Mouse (Mus musculus): Measurements from ENCODE around the gene Tulp2. TPM values are rescaled to one million over a fixed set of nuclear protein-coding genes. Genes with fewer than 3 reads are reported as not detected.

Gene Tulp2
- polyA plus RNA-seq (2012; rRNA removed; ENCODE audit: low replicate concordance): 0.20 and 0.76 TPM in 2 replicates

DNA sequence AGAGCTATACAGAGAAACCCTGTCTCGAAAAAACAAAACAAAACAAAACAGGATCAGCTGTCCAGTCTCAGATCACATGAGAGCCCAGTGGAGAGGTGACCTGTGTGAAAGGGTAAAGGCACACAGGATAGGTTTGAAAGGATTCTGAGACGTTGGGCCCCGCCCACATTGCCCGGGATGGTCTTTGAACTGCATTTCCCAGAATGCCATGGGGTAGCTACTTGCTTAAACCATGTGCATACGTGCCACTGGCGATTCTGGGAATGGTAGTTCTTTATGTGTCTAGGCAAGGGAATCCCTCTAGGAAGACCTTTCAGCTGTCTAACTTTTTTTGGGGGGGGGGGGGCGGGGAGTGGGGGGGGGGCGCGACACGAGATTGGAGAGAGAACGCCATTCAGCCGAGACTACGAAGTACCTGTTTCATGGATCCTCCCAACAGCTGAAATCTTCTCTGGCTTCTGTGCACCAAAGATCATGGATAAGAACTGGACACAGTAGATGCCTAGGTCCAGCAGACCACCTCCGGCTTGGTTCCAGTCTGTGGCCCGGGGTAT is at the start of gene Tulp2:
Gene Tulp2, plus strand, starts transcription at position 504 of the 554 bp plus-strand sequence.

DNA sequence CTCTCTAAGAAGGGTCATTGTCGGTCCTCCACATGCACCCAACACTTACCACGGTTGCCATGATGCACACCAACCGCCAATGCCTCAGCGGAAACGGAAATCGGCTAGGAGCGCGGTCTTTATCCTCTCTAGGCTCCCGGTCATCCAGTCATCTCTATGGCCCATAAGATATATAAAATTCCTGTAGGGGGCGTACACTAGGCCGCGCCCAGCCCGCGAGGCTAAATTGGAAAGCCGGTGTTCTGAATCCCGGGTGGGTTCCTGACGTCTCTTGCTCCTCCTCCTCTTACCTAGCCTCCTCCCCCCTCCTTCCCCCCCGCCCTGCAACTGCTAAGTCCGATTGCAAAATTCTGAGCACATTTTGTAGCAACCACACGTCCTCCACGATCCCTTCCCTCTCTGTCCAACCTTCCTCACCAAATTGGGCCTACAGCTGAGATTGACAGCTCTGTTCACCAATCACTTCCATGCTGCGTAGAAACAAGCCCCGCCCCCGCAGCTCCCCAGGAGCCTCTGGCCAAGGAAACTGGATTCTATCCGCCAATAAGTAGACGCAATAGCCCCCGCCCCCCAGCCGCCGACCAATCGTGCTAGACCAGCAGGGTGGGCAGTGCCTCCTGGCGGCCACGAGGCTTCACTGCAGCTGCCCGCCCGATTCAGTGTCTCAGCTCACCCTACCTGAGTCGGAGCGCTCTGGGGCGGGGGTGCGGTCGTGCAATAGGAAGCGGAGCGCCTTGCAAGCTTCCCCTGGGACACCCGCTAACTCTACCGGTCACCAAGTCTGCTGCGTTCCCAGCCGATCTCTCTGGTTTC is 47.3 kb upstream of the Tulp2 start, which contains the start of gene Gys1:
Gene Gys1, plus strand, starts transcription at position 642 of the 813 bp plus-strand sequence.

DNA sequence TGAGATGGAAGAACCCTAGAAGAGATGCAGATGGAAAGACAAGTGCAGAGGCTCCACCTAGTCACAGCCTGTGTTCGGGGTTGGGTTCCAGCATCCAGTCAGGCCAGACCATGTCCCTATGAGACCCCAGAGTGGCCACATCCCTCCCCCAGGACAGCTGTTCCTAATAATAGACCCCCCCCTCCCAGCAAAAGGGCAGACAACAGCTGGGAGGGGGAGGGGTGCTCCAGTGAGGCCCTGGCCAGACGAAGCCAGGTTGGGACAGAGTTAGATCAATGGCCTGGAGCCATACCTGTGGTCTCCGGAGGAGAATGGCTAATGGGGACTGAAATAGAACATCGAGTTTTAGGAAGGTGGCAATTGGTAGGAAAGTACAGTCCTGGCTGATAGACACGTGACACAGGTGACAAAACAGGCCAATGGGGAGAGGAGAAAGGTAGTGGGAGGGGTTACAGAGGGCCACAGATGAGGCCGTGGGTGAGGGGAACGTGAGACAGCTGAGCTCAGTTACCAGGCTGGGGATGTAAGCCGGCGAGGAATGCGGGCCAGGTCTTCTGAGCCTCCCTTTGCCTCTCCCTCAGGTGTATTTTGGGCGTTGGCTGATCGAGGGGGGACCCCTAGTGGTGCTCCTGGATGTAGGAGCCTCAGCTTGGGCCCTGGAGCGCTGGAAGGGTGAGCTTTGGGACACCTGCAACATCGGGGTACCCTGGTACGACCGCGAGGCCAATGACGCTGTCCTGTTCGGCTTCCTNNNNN is 44.0 kb upstream of the Tulp2 start, which contains the start of gene Ruvbl2:
Gene Ruvbl2, minus strand, starts transcription at position 576 of the 756 bp plus-strand sequence.

DNA sequence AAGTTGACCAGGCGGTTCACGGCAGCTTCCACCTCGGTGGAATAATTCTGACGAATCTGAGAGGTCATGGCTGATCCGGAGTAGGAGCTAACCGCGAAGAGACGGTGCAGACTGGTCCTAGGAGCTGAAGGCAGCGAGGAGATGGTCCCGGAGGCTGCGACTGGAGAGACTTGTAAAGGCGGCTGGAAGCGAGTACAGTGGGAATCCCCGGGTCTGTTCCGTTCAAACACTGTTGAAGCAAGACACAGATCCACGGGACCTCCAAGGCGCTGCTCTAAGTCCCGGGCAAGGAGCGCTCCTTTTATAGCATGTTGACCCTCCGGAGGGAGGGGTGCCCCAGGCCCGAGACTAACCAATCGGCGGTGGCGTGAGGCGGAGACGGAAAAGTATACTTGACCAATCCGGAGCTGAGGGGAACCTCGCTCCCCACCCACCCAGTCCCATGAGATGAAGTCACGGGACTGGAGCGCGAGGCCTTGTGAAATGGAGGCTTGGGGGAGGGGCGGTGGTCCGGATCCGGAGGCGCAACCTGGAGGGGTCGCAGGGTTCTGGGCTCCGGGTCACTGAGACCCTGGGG is 22.0 kb upstream of the Tulp2 start, which contains the start of gene Ftl1:
Gene Ftl1, minus strand, starts transcription at position 321 of the 577 bp plus-strand sequence.

DNA sequence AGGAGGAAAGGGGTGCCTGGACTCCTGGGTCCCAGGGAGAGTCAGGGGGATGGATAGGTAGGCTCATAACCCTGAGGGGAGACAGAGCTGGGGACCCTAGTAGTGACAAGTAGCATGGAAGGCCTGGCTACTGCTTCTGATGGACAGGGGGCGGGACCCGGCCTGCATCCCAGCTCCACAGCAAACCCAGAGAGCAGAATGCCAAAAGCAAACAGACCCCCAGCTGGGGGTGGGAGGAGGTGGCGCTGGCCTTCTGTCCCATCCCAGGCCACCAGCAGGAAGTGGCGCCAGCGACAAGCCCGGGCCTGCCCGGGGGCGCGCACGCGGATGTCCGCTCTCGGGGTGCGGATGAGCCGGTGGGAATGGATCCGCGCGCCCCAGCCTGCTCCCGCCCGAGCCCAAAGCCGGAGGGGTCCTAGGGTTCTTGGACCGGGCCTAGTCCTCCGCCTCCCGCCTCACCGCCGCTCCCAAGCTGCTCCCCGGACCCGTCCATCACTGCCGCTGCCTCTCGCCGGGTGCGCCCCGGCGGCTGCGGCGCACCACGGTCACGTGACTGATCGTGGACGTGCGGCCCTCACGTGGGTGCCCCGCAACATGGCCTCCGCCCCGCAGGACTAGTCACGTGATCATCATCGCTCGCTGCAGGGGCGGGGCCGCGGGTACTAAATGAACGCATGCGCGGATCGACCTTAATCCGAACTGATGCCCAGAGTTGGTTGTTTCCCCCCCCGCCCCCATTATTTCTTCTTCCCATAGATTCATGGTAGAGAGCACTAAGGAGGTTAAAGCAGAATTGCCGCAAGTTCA is 15.2 kb upstream of the Tulp2 start, which contains the start of gene Bax:
Gene Bax, minus strand, starts transcription at position 616 of the 807 bp plus-strand sequence.

DNA sequence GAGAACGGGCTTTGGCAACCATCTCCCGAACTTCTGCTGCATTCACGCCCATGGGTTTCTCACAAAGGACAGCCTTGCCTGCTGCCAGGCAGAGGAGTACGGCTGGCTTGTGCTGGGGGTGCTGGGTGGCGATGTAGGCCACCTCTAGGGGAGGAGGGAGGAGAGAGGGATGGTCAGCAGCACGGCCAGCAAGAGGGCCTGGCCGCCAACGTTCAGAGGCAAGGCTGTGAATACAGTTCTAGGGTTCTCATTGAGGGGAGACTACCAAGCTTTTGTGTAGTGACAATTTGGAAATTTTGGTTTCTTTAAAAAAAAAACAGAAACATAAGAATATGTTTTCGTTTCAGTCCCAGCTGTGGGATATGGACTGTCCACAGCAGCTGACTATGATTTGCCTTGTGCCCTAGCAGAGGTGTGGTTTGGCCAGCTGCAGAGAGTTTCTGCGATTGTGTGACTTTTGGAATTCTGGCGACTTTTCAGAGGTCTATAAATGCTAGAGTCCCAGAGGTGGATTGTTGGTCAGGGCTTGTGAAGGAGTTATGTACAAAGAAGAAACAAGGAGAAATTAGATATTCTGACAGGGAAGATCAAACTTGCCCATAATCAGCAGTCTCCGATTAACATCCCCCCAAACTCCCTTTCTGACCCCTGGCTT is 5.2 kb downstream of the Tulp2 start, which contains the start of gene Gm45808:
Gene Gm45808, minus strand, starts transcription at position 51 of the 655 bp plus-strand sequence.

DNA sequence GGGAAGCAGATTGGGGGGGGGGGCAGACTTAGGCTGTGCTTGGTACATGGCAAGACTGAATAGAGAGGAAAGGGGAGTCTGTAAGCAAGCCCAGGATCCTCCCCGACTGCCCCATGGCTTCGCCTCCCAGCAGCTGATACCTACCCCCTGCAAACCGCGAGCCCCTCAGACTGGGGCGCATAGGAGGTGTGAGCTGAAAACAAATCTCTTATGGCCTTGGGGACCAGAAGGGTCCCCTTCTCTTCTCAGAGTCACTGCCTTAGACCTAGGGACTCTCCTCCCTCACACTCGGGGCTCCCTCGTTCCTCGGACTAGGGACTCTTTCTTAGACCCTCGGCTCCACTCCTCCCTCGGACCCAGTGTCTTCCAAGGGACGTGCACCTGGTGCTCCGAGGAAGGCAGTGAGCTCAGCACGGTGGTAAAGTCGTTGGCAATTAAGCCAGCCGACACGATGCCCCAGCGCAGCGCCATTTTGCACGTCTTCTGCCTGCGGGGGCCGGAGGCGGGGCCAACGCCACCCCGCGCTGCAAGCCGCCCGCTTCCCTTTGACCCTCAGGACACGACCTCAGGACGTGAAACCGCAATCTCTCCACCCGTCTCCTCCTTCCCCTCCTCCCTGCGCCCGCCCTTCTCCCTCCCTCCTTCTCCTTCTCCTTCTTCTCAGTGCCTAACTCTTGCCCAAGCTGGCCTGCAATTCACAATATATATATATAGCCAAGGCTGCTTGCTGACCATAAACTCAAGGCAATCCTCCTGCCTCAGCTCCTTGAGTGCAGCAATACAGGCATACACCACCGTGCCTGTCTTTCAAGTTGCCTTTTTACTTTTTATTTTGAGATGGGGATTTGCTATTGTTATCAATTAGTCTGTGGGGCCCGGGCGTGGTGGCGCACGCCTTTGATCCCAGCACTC is 6.9 kb downstream of the Tulp2 start, which contains the start of gene Dhdh:
Gene Dhdh, minus strand, starts transcription at position 513 of the 912 bp plus-strand sequence.

DNA sequence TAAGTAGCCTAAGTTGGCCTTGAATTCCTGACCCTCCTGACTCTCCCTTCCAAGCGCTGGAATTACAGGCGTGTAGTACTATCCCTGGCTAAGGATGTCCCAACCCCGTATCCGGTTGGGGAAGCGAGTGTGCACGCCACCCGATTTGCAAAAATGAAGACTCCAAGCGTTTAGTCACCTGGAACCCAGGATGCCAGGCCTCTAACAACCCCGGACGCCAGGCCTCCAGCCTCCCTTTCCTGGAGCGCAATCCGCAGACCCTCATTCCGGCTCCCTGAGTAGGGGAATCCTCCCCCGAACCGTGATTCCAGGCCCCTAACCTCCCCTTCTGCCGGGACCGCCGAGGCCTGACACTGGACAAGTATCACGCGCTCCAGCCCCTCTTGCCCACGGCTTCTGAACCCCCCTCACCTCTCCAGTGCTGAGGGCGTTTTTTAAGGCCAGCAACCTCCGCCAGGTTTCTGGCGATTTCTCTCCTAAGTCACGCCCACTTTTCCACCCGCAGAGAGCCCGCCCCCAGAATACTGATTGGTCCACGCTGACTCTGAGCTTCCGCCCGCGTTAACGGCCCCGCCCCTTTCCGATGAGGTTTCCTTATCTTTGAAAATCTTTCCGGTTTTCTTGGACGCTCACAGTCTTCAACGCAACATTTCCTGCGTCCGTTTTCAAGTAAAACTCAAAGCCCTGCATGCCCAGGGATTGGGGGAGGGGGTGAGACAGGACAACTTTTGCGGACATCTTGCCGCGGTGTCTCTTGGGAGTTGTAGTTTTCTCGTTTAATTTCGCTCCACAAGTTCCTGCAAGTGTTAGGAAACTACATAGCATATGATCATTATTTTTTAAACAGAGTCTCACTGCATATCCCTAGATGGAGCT is 28.5 kb downstream of the Tulp2 start, which contains the start of gene Nucb1:
Gene Nucb1, minus strand, starts transcription at position 495 of the 876 bp plus-strand sequence.

DNA sequence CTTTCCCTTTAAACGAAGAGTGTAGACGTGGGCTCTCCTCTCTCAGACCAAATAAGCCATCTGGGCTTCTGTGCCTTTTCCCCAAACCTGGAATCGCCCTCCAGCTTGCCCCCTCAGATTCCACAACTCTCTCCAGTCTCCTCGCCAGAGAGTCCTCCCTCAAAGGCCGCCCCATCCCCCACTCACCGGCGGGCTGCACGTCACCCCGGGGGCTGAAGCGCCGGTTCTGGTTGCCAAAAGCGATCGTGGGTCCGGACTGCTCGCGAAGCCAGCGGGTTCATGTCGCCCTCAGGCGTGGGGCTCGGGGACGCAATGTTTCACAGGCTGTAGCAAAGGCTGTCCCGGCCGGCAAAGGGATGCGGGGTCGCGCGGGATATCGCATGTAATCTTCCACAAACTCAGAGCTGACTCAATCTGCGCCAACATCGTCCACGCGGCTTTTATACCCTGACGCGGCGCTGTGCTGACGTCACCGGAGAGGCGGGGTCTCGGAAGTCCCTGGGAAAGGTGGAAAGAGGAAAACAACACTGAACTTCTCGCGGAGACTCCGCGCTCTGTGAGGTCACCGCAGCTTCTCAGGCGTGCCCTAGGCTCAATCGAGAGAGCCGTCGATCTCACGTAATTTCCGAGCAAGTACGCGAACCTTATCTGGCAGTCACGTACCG is 44.3 kb downstream of the Tulp2 start, which contains the start of the genes Ppp1r15a and Plekha4:
Gene Ppp1r15a, minus strand, starts transcription at position 460 of the 665 bp plus-strand sequence.
Gene Plekha4, plus strand, starts transcription at position 522 of the 665 bp plus-strand sequence.

DNA sequence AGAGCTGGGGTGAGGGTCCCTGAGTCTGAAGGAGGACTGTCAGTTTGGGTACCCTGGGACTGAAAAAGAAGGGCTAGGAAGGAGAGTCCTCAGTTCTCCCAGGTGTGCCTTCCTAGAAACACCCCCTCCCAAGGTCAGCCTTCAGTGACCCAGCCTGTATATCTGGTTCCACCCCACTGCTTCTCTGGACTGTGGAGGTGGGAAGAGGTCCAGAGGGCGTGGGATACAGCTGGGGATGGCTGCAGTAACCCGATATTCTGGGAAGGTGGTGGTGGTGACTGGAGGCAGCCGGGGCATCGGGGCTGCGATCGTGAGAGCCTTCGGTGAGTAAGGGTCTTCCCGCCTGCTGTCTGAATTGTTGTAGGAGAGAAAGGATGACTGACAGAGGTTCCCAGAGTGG is 73.1 kb downstream of the Tulp2 start, which contains the start of gene Hsd17b14:
Gene Hsd17b14, plus strand, starts transcription at position 150 of the 400 bp plus-strand sequence.

DNA sequence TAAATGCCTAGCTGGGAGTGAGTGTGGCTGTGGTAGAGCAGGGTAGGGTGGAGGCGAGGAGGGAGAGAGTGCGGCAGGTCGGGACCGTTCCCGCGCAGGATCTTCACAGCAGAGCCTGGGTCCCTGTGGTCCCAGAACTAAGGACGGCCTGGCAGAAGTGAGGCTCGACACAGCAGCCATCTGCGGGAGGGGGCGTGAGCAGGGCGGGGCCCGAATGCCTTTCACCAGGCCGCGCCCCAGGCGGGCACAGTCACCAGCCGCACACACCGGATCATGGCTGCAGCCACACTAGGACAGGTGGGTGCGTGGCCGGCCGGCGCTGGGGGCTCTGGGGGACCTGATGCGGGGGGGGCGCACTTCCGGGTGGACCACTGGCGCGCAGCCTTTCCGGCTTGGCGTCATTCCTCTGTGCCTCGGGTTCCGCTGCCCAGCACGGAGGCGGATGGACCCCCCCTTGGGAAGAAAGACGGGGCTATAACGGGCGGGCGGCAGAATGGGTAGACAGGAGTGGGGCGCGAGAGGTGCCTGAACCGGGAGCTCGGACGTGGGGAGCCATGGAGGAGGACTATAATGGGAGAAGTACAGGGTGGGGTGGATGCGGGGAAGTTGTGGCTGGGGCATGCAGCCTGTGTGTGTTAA is 88.5 kb downstream of the Tulp2 start, which contains the start of gene Bcat2:
Gene Bcat2, plus strand, starts transcription at position 51 of the 639 bp plus-strand sequence.

Other genes starting within 250 kb of the Tulp2 start
- gene Cd37, start 242.8 kb upstream of the Tulp2 start, polyA plus RNA-seq (2012; rRNA removed; ENCODE audit: low replicate concordance): 37.7 and 42.8 TPM in 2 replicates
- gene Slc6a16, start 240.8 kb upstream of the Tulp2 start, polyA plus RNA-seq (2012; rRNA removed; ENCODE audit: low replicate concordance): not detected in 2 replicates
- 0.11 TPM in 1 of 2 replicates, not detected in the other for gene Slc6a21, start 204.4 kb upstream of the Tulp2 start, polyA plus RNA-seq (2012; rRNA removed; ENCODE audit: low replicate concordance)
- gene Trpm4, start 148.1 kb upstream of the Tulp2 start, polyA plus RNA-seq (2012; rRNA removed; ENCODE audit: low replicate concordance): 20.9 and 38.3 TPM in 2 replicates
- gene Hrc, start 146.6 kb upstream of the Tulp2 start, polyA plus RNA-seq (2012; rRNA removed; ENCODE audit: low replicate concordance): 0.30 and 1.2 TPM in 2 replicates
- 2.0 and 2.5 TPM in 2 replicates for gene Ppfia3, start 114.9 kb upstream of the Tulp2 start, polyA plus RNA-seq (2012; rRNA removed; ENCODE audit: low replicate concordance)
- 4.4 and 34.4 TPM in 2 replicates for gene Lin7b, start 111.3 kb upstream of the Tulp2 start, polyA plus RNA-seq (2012; rRNA removed; ENCODE audit: low replicate concordance)
- 195 and 299 TPM in 2 replicates for gene Snrnp70, start 86.1 kb upstream of the Tulp2 start, polyA plus RNA-seq (2012; rRNA removed; ENCODE audit: low replicate concordance)
- gene Kcna7, start 76.2 kb upstream of the Tulp2 start, polyA plus RNA-seq (2012; rRNA removed; ENCODE audit: low replicate concordance): 0.07 and 0.18 TPM in 2 replicates
- 0.13 and 1.2 TPM in 2 replicates for gene Ntf5, start 68.2 kb upstream of the Tulp2 start, polyA plus RNA-seq (2012; rRNA removed; ENCODE audit: low replicate concordance)
- gene Lhb, start 61.1 kb upstream of the Tulp2 start, polyA plus RNA-seq (2012; rRNA removed; ENCODE audit: low replicate concordance): not detected in 2 replicates
- gene Gys1, start 47.0 kb upstream of the Tulp2 start, polyA plus RNA-seq (2012; rRNA removed; ENCODE audit: low replicate concordance): 95.5 and 128 TPM in 2 replicates
- gene Ruvbl2, start 43.8 kb upstream of the Tulp2 start, polyA plus RNA-seq (2012; rRNA removed; ENCODE audit: low replicate concordance): 41.3 and 83.3 TPM in 2 replicates
- gene Ftl1, start 22.0 kb upstream of the Tulp2 start, polyA plus RNA-seq (2012; rRNA removed; ENCODE audit: low replicate concordance): 2,999 and 3,958 TPM in 2 replicates
- gene Bax, start 15.0 kb upstream of the Tulp2 start, polyA plus RNA-seq (2012; rRNA removed; ENCODE audit: low replicate concordance): 94.4 and 133 TPM in 2 replicates
- gene Gm45808, start 4.9 kb downstream of the Tulp2 start, polyA plus RNA-seq (2012; rRNA removed; ENCODE audit: low replicate concordance): 5.0 and 20.5 TPM in 2 replicates
- 21.6 and 53.7 TPM in 2 replicates for gene Dhdh, start 6.9 kb downstream of the Tulp2 start, polyA plus RNA-seq (2012; rRNA removed; ENCODE audit: low replicate concordance)
- 427 and 466 TPM in 2 replicates for gene Nucb1, start 28.5 kb downstream of the Tulp2 start, polyA plus RNA-seq (2012; rRNA removed; ENCODE audit: low replicate concordance)
- 26.7 and 32.6 TPM in 2 replicates for gene Ppp1r15a, start 44.4 kb downstream of the Tulp2 start, polyA plus RNA-seq (2012; rRNA removed; ENCODE audit: low replicate concordance)
- gene Plekha4, start 44.5 kb downstream of the Tulp2 start, polyA plus RNA-seq (2012; rRNA removed; ENCODE audit: low replicate concordance): 12.8 and 21.4 TPM in 2 replicates
- 3.1 and 7.0 TPM in 2 replicates for gene Hsd17b14, start 73.0 kb downstream of the Tulp2 start, polyA plus RNA-seq (2012; rRNA removed; ENCODE audit: low replicate concordance)
- gene Bcat2, start 88.3 kb downstream of the Tulp2 start, polyA plus RNA-seq (2012; rRNA removed; ENCODE audit: low replicate concordance): 143 and 215 TPM in 2 replicates
- 0.78 and 1.8 TPM in 2 replicates for gene Fgf21, start 133.6 kb downstream of the Tulp2 start, polyA plus RNA-seq (2012; rRNA removed; ENCODE audit: low replicate concordance)
- 0.07 and 0.24 TPM in 2 replicates for gene Fut1, start 135.4 kb downstream of the Tulp2 start, polyA plus RNA-seq (2012; rRNA removed; ENCODE audit: low replicate concordance)
- gene Izumo1, start 139.9 kb downstream of the Tulp2 start, polyA plus RNA-seq (2012; rRNA removed; ENCODE audit: low replicate concordance): 0.41 and 1.0 TPM in 2 replicates
- 38.6 and 65.4 TPM in 2 replicates for gene Rasip1, start 145.6 kb downstream of the Tulp2 start, polyA plus RNA-seq (2012; rRNA removed; ENCODE audit: low replicate concordance)
- 7.2 and 11.2 TPM in 2 replicates for gene Mamstr, start 158.1 kb downstream of the Tulp2 start, polyA plus RNA-seq (2012; rRNA removed; ENCODE audit: low replicate concordance)
- 0.03 and 21.7 TPM in 2 replicates for gene Fut2, start 184.5 kb downstream of the Tulp2 start, polyA plus RNA-seq (2012; rRNA removed; ENCODE audit: low replicate concordance)
- not detected in 2 replicates for gene Ntn5, start 202.1 kb downstream of the Tulp2 start, polyA plus RNA-seq (2012; rRNA removed; ENCODE audit: low replicate concordance)
- 0.23 and 0.30 TPM in 2 replicates for gene Sec1, start 212.5 kb downstream of the Tulp2 start, polyA plus RNA-seq (2012; rRNA removed; ENCODE audit: low replicate concordance)
- 17.8 and 42.8 TPM in 2 replicates for gene Car11, start 218.0 kb downstream of the Tulp2 start, polyA plus RNA-seq (2012; rRNA removed; ENCODE audit: low replicate concordance)
- 63.6 and 77.9 TPM in 2 replicates for gene Dbp, start 223.2 kb downstream of the Tulp2 start, polyA plus RNA-seq (2012; rRNA removed; ENCODE audit: low replicate concordance)
- 753 and 1,942 TPM in 2 replicates for gene Rpl18, start 233.6 kb downstream of the Tulp2 start, polyA plus RNA-seq (2012; rRNA removed; ENCODE audit: low replicate concordance)
- 36.9 and 48.7 TPM in 2 replicates for gene Sphk2, start 236.1 kb downstream of the Tulp2 start, polyA plus RNA-seq (2012; rRNA removed; ENCODE audit: low replicate concordance)
- 0.42 and 0.51 TPM in 2 replicates for gene Fam83e, start 239.3 kb downstream of the Tulp2 start, polyA plus RNA-seq (2012; rRNA removed; ENCODE audit: low replicate concordance)
- not detected in 2 replicates for gene Spaca4, start 243.9 kb downstream of the Tulp2 start, polyA plus RNA-seq (2012; rRNA removed; ENCODE audit: low replicate concordance)

Measured in subcutaneous adipose tissue, adult 2 months (tissue).